Mouse (Mus musculus) urinary bladder, postnatal 14 days (tissue): Measurements from ENCODE around the gene Robo1.
A peak's percentile ranks its signal among the peaks of the same experiment; 100 is the strongest.

ENCODE experiments used
- DNase-seq: peaks from one replicate; pipeline ENCODE4 v3.0.0; 2021; ENCODE audit warnings: low spot score

Gene Robo1

GRCm38 (mm10) chr16:72937183-72937582 is 629.1 kb downstream of the Robo1 start:
- DNase-seq, result no peak

GRCm38 (mm10) chr16:72939862-72940261 is 631.8 kb downstream of the Robo1 start:
- no peak for DNase-seq

- no peak for DNase-seq
Measured at GRCm38 (mm10) chr16:72940786-72941185, 632.7 kb downstream of the Robo1 start.

- DNase-seq, result no peak
Measured at GRCm38 (mm10) chr16:72944403-72944802, 636.3 kb downstream of the Robo1 start.

- no peak for DNase-seq
Measured at GRCm38 (mm10) chr16:72951969-72952368, 643.9 kb downstream of the Robo1 start.

- DNase-seq, result no peak
Measured at GRCm38 (mm10) chr16:72959018-72959702, 651.1 kb downstream of the Robo1 start.

- no peak for DNase-seq
Measured at GRCm38 (mm10) chr16:72959823-72960222, 651.7 kb downstream of the Robo1 start.

GRCm38 (mm10) chr16:72963782-72964181 is 655.7 kb downstream of the Robo1 start:
- DNase-seq, result no peak

- DNase-seq, result no peak
Measured at GRCm38 (mm10) chr16:72967509-72967908, 659.4 kb downstream of the Robo1 start.

- DNase-seq, result no peak
Measured at GRCm38 (mm10) chr16:72969990-72970389, 661.9 kb downstream of the Robo1 start.

- peak; percentile 54 for DNase-seq
Measured at GRCm38 (mm10) chr16:72973685-72974084, 665.6 kb downstream of the Robo1 start.

- no peak for DNase-seq
Measured at GRCm38 (mm10) chr16:72974681-72975080, 666.6 kb downstream of the Robo1 start.

- no peak for DNase-seq
Measured at GRCm38 (mm10) chr16:72976849-72977576, 668.9 kb downstream of the Robo1 start.

GRCm38 (mm10) chr16:72979407-72980219 is 671.5 kb downstream of the Robo1 start:
- DNase-seq, result peak; percentile 73

- DNase-seq, result no peak
Measured at GRCm38 (mm10) chr16:72990376-72991167, 682.5 kb downstream of the Robo1 start.

- DNase-seq, result no peak
Measured at GRCm38 (mm10) chr16:72993189-72993588, 685.1 kb downstream of the Robo1 start.

- DNase-seq, result no peak
Measured at GRCm38 (mm10) chr16:72993594-72993993, 685.5 kb downstream of the Robo1 start.

- DNase-seq, result peak; percentile 56
Measured at GRCm38 (mm10) chr16:72995251-72995954, 687.3 kb downstream of the Robo1 start.

GRCm38 (mm10) chr16:72995955-72996535 is 687.9 kb downstream of the Robo1 start:
- no peak for DNase-seq

GRCm38 (mm10) chr16:72998677-72999076 is 690.6 kb downstream of the Robo1 start:
- no peak for DNase-seq

GRCm38 (mm10) chr16:73002685-73003084 is 694.6 kb downstream of the Robo1 start:
- no peak for DNase-seq
